Mouse (Mus musculus) large intestine, adult 2 months (tissue): ENCODE data around the gene Gm20388. TPM values are rescaled to one million over a fixed set of nuclear protein-coding genes. Genes with fewer than 3 reads are reported as not detected.

Source experiments
- DNase-seq: peaks from one replicate; pipeline ENCODE4 v3.0.0-alpha.2; 2012; ENCODE audit warnings: low read depth, low spot score
- WGBS: fragments of 180-500 bp; shearing (Covaris S2); methylation state at CpG from one replicate; pipeline ENCODE4 v1.1.7; 2018; 5-methylcytosine and 5-hydroxymethylcytosine counted together
- polyA plus RNA-seq: library from polyadenylated mRNA; depleted of rRNA; stranded (reverse); fragments of >200 nt; gene quantifications from 2 replicates; pipeline ENCODE4 v1.2.3, GENCODE M21; 2012

The Gm20388 gene
- polyA plus RNA-seq, 1 experiment, result 31.5 TPM

GRCm38 (mm10) chr8:120289191-120289590, 378.6 kb downstream of the Gm20388 start:
- 79% methylated on average over 7 of the region's 7 CpGs for WGBS

GRCm38 (mm10) chr8:120289698-120290181, 379.1 kb downstream of the Gm20388 start:
- 45% methylated on average over 10 of the region's 10 CpGs for WGBS
- DNase-seq, result no peak

More at GRCm38 (mm10) chr8:120289191-120289590, 378.6 kb downstream of the Gm20388 start:
- DNase-seq, result no peak

- DNase-seq, result no peak
- 87% methylated on average over 15 of the region's 15 CpGs for WGBS
Measured at GRCm38 (mm10) chr8:120290614-120291013, 380.0 kb downstream of the Gm20388 start.

- no peak for DNase-seq
- 90% methylated on average over 9 of the region's 9 CpGs for WGBS
Measured at GRCm38 (mm10) chr8:120291650-120292049, 381.0 kb downstream of the Gm20388 start.

GRCm38 (mm10) chr8:120292316-120293107, 381.9 kb downstream of the Gm20388 start:
- DNase-seq, result no peak
- WGBS, result 58% methylated on average over 8 of the region's 8 CpGs

- no peak for DNase-seq
- 85% methylated on average over 18 of the region's 18 CpGs for WGBS
Measured at GRCm38 (mm10) chr8:120293421-120294357, 383.0 kb downstream of the Gm20388 start.

GRCm38 (mm10) chr8:120294982-120295870, 384.6 kb downstream of the Gm20388 start:
- DNase-seq, result no peak
- 49% methylated on average over 17 of the region's 17 CpGs for WGBS

- WGBS, result 84% methylated on average over 5 of the region's 5 CpGs
- DNase-seq, result no peak
Measured at GRCm38 (mm10) chr8:120297000-120297399, 386.4 kb downstream of the Gm20388 start.

GRCm38 (mm10) chr8:120298601-120299532, 388.2 kb downstream of the Gm20388 start:
- DNase-seq, result no peak
- 80% methylated on average over 22 of the region's 22 CpGs for WGBS

GRCm38 (mm10) chr8:120300601-120301141, 390.0 kb downstream of the Gm20388 start:
- DNase-seq, result no peak
- 9% methylated on average over 13 of the region's 13 CpGs for WGBS

- no peak for DNase-seq
- WGBS, result 84% methylated on average over 11 of the region's 11 CpGs
Measured at GRCm38 (mm10) chr8:120302941-120303675, 392.5 kb downstream of the Gm20388 start.

GRCm38 (mm10) chr8:120304097-120304496, 393.5 kb downstream of the Gm20388 start:
- 69% methylated on average over 9 of the region's 9 CpGs for WGBS
- no peak for DNase-seq

GRCm38 (mm10) chr8:120305800-120306385, 395.3 kb downstream of the Gm20388 start:
- DNase-seq, result no peak
- 89% methylated on average over 10 of the region's 10 CpGs for WGBS

- 20% methylated on average over 16 of the region's 16 CpGs for WGBS
Measured at GRCm38 (mm10) chr8:120307103-120307502, 396.5 kb downstream of the Gm20388 start.

GRCm38 (mm10) chr8:120307528-120307927, 396.9 kb downstream of the Gm20388 start:
- WGBS, result 49% methylated on average over 11 of the region's 11 CpGs

More at GRCm38 (mm10) chr8:120307103-120307502, 396.5 kb downstream of the Gm20388 start:
- DNase-seq, result no peak

GRCm38 (mm10) chr8:120308131-120308530, 397.5 kb downstream of the Gm20388 start:
- WGBS, result 78% methylated on average over 8 of the region's 8 CpGs
- no peak for DNase-seq

More at GRCm38 (mm10) chr8:120307528-120307927, 396.9 kb downstream of the Gm20388 start:
- no peak for DNase-seq

GRCm38 (mm10) chr8:120308553-120308952, 397.9 kb downstream of the Gm20388 start:
- DNase-seq, result no peak
- 48% methylated on average over 9 of the region's 9 CpGs for WGBS
